Mouse (Mus musculus) thymus, adult 2 months (tissue): Measurements from ENCODE around the gene Cfap99.

Source experiments
- CTCF ChIP-seq: fragments of 200-500 bp; IDR thresholded peaks from 2 replicates; pipeline ENCODE4 v1.5.1; 2012; ENCODE audit warnings: mild to moderate bottlenecking, control low read depth, low read length, moderate library complexity, borderline replicate concordance; ENCODE audit not compliant: control insufficient read depth, poor library complexity, insufficient read depth; ENCODE audit errors: extremely low read depth
- POLR2A ChIP-seq: fragments of 200-500 bp; IDR thresholded peaks from 2 replicates; pipeline ENCODE4 v1.6.1; 2012; ENCODE audit warnings: mild to moderate bottlenecking, low read length, control low read depth, moderate library complexity; ENCODE audit not compliant: control insufficient read depth, poor library complexity, insufficient read depth; ENCODE audit errors: extremely low read depth

DNA sequence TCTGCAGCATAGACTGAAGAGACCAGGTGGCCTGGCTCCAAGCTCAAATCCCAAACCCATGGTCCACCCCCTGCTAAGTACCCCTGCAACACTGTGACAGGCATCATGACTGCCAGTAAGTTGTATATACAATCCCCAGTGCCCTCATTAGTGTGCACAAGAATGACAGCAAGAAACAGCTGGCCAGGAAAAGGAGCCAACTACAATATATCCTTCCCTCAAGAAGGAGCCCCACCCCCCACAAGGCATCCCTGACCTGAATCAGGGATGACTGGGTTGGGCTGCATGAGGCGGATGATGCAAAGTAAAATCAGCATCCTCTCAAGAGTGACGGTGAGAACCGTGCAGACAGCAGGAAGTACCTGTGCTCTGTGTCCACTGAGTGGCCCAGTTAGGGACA lies 38.3 kb upstream of the Cfap99 start:
- TF ChIP-seq CTCF: no peak
- no peak for TF ChIP-seq POLR2A
